Mouse (Mus musculus): ENCODE measurements around the gene Pced1a.

Pced1a gene

DNA sequence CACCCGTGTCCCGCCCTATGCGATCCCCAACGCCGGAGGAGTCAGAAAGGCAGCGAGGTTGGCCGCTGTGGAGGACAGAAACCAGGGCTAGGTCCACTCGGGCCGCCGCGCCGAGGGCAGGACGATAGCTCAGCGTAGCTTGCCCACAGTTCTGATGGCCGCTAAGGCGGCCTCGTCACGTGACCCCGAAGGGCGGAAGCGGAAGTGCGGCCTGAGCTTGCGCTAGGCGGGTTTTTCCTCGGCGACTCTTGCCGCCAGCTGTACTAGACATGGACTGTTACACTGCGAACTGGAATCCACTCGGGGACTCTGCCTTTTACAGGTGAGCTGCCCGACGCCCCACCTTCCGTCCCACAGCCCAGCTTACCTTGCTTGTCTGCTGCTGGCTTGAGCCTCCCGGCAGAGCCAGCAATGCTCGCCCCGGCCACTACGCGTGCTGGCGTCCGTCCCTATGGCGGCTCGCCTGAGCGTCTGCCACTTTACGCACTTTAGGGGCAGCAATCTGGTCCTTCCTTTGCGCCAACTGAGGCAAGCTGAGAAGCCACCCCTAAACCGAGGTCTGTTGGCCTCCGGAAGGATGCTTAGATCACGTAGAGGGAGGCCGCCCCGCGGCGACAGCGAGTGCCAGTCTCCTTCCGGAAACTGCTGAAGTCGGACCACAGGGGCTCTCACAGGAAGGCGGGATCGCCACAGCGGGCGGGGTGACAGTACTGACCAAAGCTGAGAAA lies at the start of gene Pced1a, which contains the start of gene Vps16:
Gene Pced1a (minus strand): TSS at position 576 of the 728 bp plus-strand sequence.
Gene Vps16 (plus strand): TSS at position 214 of the 728 bp plus-strand sequence.
- POLR2A ChIA-PET: interaction anchor here (0.7 to 4.2 kb wide), 46 partner anchors 8 to 836 kb away, joined by 3 to 28 read pairs (median 4); partner anchors contain the start of genes Mrps26 (in 3 of the 4), Nop56 (in 3 of the 4), Ddrgk1 (in 2 of the 4) and Ebf4 (in 2 of the 4)
- CTCF ChIA-PET: interaction anchor here (0.5 to 2.5 kb wide), 18 partner anchors 9 to 1900 kb away, joined by 3 to 10 read pairs (median 3); partner anchors contain the start of gene Mrps26 (in 1 of the 4)

DNA sequence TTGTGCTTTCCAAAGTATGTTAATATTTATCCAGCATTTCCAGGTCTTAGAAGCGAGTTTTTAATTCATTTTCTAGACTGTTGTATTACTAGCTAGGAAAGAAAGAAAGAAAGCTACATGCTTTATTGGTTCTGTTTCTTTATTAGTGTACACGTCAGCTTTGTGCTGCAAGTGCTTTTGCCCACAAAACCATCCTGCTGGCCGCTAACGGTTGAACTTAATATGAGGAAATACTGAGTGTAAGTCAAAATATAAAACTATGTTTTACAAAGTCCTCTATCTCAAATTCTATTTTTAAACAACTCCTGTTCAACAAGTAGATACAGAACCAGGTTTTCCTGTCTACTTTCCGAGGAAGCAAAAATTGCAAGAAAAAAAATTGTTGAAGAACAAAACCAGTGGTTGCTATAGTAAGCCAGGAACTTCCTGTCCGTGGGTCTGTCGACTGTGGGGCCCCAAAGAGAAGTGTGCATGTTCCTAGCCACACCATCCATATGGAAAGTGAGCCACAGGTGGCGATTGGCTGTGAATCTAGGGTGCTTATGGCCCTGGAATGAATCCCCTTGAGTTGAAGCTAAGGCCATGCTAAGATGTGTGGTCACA lies 48.5 kb upstream of the Pced1a start:
- POLR2A ChIA-PET: no interaction called here

DNA sequence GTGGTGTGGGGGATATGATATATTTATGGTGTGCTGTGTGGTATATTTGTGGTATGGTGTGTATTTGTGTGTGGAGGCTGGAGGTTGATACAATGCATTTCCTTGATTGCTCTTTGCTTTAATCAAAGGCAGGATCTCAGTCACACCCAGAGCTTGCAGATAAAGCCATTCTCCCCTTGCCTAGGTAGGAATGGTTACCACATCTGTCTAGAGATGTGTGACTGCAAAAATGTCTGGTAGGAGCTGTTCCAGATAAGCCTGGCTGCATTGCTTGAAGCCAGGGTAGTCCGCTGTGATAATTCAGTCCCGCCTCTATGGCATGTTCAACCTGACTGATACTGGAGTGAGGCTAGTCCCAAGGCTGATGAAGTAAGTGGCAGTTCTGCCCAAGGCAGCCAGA lies 45.4 kb upstream of the Pced1a start:
- POLR2A ChIA-PET: no interaction called here
- CTCF ChIA-PET: no interaction called here

More for the DNA sequence above, 48.5 kb upstream of the Pced1a start:
- CTCF ChIA-PET: no interaction called here

GRCm38 (mm10) chr2:130469366-130469765 lies 44.9 kb upstream of the Pced1a start:
- ChIA-PET POLR2A (interaction anchor here in 2 of 4 experiments (0.9 to 1.3 kb wide), 3 partner anchors 8 to 22 kb away, joined by 3 to 5 read pairs (median 3); no protein-coding TSS in a partner anchor), CTCF (no interaction called here)

- ChIA-PET POLR2A (interaction anchor here in 2 of 4 experiments (0.5 to 1.5 kb wide), 2 partner anchors 25 to 290 kb away, joined by 3 to 5 read pairs; no protein-coding TSS in a partner anchor), CTCF (no interaction called here)
Measured at GRCm38 (mm10) chr2:130466438-130466837, 41.9 kb upstream of the Pced1a start.

DNA sequence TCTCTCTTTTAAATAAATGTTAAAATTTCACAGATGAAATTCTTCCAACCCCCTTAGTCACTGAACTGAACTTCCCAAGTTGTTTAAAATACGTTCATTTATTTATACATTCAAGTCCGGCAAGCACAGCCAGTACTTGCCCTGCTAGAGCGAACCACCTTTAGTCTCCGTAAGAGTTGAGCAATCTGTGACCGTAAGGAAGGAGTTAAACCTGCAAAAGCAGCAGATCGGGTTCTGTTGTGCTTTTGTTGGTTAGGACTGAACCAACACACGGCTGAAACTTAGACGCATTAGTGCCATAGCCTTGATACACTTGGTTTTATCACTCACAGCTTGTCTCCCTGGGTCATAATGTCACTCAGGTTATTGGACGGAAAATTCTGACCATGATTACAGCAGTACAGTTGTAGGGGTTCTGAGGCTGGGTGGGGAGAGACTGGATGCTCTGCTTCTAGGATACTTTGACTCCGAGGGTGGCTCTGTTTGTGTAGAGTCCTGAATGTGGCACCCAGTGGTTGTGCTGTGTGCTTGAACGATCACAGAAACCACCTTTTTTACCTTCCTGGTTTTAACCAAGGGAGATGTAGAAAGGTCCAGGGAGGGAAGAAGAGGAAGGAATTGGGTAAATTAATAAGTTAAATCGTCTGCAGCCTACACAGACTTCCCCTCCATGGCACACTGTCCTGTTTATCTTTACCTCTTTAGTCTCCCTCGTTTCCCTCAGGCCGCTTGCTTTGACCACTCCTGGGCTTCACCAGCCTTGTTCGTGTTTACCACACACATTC lies 37.0 kb upstream of the Pced1a start:
- CTCF ChIA-PET: no interaction called here
- POLR2A ChIA-PET: interaction anchor here in 1 of 4 experiments (1.3 kb wide), 1 partner anchor 13 kb away, joined by 4 read pairs; no protein-coding TSS in a partner anchor

- CTCF ChIA-PET: interaction anchor here in 1 of 4 experiments (1.0 kb wide), 1 partner anchor 27 kb away, joined by 3 read pairs; no protein-coding TSS in a partner anchor
- POLR2A ChIA-PET: no interaction called here
Measured at GRCm38 (mm10) chr2:130459576-130459975, 35.1 kb upstream of the Pced1a start.

DNA sequence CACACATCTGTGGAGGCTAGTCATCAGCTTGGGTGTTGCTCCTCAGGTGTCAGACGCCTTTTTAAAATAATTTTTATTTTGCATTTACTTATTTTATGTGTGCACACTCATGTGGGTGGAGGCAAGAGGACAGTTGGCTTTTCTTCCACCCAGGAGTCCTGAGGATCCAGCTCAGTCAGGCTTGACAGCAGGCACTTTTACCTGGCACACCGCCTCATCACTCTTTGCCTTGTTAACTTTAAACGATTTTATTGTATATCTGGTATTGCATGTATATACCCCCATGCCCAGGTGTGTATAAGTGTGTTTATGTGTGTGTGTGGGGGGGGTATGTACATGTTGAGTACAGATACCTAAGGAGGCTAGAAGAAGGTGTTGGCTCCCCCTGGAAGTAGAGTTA lies 33.4 kb upstream of the Pced1a start:
- ChIA-PET CTCF (no interaction called here), POLR2A (no interaction called here)

DNA sequence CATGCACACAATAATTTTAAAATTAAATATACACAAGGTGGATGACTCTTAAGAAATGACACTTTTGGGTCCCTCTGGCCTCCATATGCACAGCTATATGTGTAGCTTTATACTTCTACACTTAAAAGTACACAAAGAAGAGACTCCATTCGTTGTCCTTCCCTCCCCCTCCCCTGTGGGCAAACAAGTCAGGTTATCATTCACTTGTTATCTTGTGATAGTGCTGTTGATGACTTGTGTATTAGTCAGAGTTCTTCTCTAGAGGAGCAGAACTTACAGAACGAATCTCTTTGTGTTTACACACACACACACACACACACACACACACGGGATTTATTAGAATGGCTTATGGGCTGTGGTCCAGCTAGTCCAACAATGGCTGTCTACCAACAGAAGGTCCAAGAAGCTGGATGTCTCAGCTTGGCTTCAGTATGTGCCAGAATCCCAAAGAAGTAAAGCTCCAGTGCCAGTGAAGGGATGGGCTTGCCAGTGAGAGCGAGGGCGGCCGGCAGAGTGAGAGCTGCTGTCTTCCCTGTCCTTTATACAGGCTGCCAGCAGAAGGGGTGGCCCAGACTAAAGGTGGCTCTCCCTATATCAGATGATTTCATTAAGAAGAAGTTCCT lies 30.4 kb upstream of the Pced1a start:
- CTCF ChIA-PET: interaction anchor here in 1 of 4 experiments (0.7 kb wide), 1 partner anchor 164 kb away, joined by 4 read pairs; no protein-coding TSS in a partner anchor
- POLR2A ChIA-PET: interaction anchor here in 1 of 4 experiments (0.7 to 1.3 kb wide), 3 partner anchors 20 to 215 kb away, joined by 3 to 5 read pairs (median 4); partner anchors contain the start of genes Pced1a and Vps16

DNA sequence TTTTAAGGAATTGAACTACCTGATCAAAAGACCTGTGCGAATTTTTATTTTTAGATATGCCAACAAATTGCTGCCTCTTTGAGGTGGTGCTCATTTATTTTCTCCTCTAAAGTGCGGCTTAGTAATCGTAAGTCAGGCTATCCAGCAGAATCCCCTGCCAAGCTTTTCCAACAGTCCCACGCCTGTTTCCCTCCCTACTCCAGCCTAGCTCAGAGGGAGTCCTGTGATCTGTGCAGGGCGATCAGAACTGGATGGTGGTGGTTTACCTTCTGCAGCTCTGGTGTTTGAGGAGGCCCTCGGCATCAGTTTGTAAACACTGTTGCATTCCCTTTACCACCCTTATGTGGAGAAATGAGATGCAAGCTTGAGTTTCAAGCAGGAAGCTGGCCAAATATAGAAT lies 28.9 kb upstream of the Pced1a start:
- ChIA-PET POLR2A (interaction anchor here in 2 of 4 experiments (0.8 to 1.6 kb wide), 4 partner anchors 30 to 244 kb away, joined by 3 to 5 read pairs (median 3); partner anchors contain the start of genes Pced1a (in 1 of the 2), Slc4a11 (in 1 of the 2) and Vps16 (in 1 of the 2)), CTCF (interaction anchor here in 1 of 4 experiments (0.8 kb wide), 1 partner anchor 110 kb away, joined by 3 read pairs; the partner anchor contains the start of gene Mrps26)

DNA sequence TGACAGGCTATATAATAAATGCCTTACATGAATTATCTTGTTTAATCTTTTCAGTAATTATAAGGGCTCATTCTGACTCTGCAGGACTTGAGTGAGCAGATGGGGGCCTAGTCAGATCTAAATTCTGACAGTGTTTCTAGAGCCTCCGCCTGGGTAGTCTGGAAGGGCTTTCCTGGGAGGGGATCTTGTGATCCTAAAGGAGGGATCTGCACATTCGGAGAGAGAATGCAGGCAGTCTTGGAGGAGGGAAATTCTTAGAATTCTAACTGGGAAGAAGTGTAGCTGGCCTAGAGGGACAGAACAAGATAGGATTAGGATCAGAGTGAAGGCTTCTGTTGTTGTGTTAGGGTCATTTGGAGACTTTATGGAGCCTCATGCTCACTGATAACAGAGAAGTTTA lies 27.8 kb upstream of the Pced1a start:
- CTCF ChIA-PET: no interaction called here

DNA sequence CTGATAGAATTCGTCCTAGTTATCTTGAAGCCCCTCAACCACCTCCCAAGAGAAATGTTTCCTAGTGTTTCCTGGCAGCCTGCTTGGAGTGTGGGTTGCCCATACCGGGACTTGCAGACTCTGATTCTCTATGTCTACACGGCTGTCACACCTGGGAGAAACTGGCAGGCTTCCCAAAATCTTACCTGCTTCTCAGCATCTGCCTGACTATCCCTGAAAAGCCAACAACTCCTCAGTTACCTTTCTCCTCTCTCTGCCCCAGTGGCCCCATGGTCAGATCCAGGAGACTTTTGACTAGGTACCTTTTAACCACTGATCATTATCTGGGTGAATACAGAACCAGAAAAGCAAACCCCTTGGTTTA lies 27.2 kb upstream of the Pced1a start:
- ChIA-PET POLR2A (no interaction called here), CTCF (no interaction called here)

More for the DNA sequence above, 27.8 kb upstream of the Pced1a start:
- POLR2A ChIA-PET: no interaction called here

DNA sequence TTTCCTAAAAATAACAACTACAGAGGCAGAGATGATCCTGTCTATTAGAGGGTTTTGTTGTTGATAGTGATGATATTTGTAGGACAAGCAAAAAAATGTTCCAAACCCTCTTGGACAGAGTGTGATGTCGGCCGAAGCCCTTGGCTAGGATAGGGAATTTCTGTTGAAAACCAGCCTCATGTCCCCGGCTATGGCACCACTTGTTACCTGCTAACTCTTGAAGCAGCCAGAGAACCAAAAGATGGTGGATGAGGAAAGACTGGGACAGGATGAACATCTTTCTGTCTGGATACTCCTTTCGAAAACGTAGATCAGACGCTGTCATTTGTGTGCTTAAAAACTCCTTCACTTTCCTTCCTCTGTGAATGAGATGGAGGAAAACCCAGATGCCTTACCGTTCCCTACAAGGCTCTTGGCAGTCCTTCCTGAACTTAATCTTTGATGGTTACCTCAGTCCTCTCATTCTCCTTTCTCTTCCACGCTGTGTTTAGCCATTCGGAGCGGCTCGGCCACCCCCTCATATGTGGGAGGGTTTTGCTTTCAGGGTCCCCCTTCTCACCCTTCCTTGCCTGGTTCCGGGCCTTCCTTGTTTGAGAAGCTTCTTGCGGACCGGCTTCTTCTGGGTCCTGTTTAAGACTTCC lies 26.7 kb upstream of the Pced1a start:
- CTCF ChIA-PET: no interaction called here
- POLR2A ChIA-PET: interaction anchor here in 2 of 4 experiments (0.6 to 0.9 kb wide), 2 partner anchors 47 to 131 kb away, joined by 4 to 9 read pairs; no protein-coding TSS in a partner anchor

DNA sequence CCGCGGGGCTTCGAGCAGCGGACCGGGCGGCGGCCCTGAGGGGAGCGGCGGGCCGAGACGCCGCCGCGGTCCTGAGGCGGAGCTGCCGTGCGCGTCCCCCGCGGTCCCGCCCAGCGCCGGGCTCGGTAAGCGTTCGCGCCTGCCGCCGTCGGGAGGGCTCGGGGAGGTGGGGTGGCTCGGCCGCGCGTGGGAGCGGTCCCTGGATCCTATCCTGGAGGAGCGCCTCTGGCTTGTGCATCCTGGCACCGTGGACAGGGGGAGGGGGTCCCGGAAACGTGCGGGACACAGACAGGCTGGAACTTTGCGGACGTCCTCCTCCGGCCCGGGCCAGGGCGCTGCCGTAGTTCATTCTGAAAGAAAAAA lies 25.9 kb upstream of the Pced1a start:
- ChIA-PET CTCF (no interaction called here), POLR2A (interaction anchor here in 2 of 4 experiments (0.6 to 1.0 kb wide), 3 partner anchors 46 to 161 kb away, joined by 4 to 9 read pairs (median 4); no protein-coding TSS in a partner anchor)

- CTCF ChIA-PET: no interaction called here
- POLR2A ChIA-PET: interaction anchor here in 2 of 4 experiments (1.0 kb wide), 2 partner anchors 42 to 161 kb away, joined by 4 read pairs; no protein-coding TSS in a partner anchor
Measured at GRCm38 (mm10) chr2:130449794-130450433, 25.4 kb upstream of the Pced1a start, which contains the start of gene Ptpra. Ptpra (plus strand) TSS chr2:130450278.

DNA sequence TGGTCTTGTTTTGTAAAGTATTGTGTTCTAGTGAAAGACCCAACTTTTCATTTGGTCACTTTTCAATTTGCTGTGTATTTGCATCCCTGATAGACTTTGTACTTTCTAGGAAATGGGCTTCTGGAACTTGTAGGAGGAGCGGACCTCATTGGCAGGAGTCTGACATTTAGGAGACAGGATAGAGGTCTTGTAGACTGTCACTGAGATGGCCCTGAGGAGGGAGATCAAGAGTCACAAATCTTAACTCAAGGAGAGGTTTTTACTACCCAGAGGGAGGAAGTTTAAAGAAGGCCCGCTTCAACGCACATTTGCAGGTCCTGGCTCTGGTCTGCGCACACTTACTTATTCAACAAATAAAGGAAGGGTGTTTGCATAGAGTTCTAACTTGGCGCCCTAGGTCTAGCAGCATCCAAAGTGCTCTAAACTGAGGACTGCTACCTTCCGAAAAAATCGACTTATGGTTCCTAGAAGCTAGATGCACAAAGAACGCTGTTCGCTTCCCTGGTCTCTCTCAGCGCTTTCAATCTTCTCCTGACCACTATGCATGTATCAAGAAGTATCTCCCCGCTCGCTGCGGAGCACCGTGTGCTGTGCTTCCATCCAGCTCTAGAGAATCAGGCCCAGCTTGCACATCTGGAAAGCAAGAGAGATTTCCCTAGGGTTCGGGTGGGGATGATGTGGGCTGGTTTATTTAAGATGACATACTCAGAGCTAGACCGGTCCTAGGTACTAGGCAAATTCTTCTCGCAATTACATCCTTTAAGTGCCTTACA lies 24.7 kb upstream of the Pced1a start:
- POLR2A ChIA-PET: interaction anchor here in 2 of 4 experiments (1.0 to 3.0 kb wide), 5 partner anchors 12 to 175 kb away, joined by 4 to 9 read pairs (median 4); partner anchors contain the start of genes Nop56 (in 1 of the 2), Pced1a (in 1 of the 2) and Vps16 (in 1 of the 2)

More for the DNA sequence above, 24.7 kb upstream of the Pced1a start:
- CTCF ChIA-PET: interaction anchor here in 2 of 4 experiments (0.6 to 1.0 kb wide), 5 partner anchors 17 to 473 kb away, joined by 3 to 4 read pairs (median 3); no protein-coding TSS in a partner anchor
